Mouse (Mus musculus) brain, embryonic 14.5 days (tissue): Measurements from ENCODE around the gene Abhd14a.

Source experiments
- CTCF ChIP-seq: fragments of 200-500 bp; IDR thresholded peaks from 2 replicates; pipeline ENCODE4 v1.5.1; 2012; ENCODE audit warnings: inconsistent platforms, mild to moderate bottlenecking, moderate library complexity, borderline replicate concordance; ENCODE audit not compliant: insufficient read depth, insufficient read length; ENCODE audit errors: extremely low read depth
- POLR2A ChIP-seq: fragments of 200-500 bp; IDR thresholded peaks from 2 replicates; pipeline ENCODE4 v1.6.1; 2012; ENCODE audit warnings: mild to moderate bottlenecking, inconsistent platforms, borderline replicate concordance; ENCODE audit not compliant: poor library complexity, insufficient read depth, insufficient read length, severe bottlenecking; ENCODE audit errors: extremely low read depth

- TF ChIP-seq CTCF: no peak
- TF ChIP-seq POLR2A: no peak
Observed at GRCm38 (mm10) chr9:106421033-106421864, 26.2 kb downstream of the Abhd14a start.
